Mouse (Mus musculus) spleen, adult 2 months (tissue): ENCODE results near the gene Gm26920.

Experiments used
- CTCF ChIP-seq: fragments of 200-500 bp; IDR thresholded peaks from 2 replicates; pipeline ENCODE4 v1.5.1; 2011; ENCODE audit warnings: mild to moderate bottlenecking, inconsistent platforms; ENCODE audit not compliant: insufficient read depth, insufficient read length, insufficient replicate concordance; ENCODE audit errors: extremely low read depth
- POLR2A ChIP-seq: fragments of 200-500 bp; IDR thresholded peaks from 2 replicates; pipeline ENCODE4 v1.6.1; 2011; ENCODE audit warnings: low read depth, low read length, inconsistent platforms

GRCm38 (mm10) chr7:30064622-30065021, 25.6 kb downstream of the Gm26920 start:
- no peak for TF ChIP-seq CTCF
- TF ChIP-seq POLR2A = no peak
